ENCODE assay signal across 26 mouse cellular contexts in genomic region chr1:106102537-106102936, GRCm38 (mm10).
DNase-seq lines count a peak whose midpoint lies in the region; ATAC-seq lines count a peak whose summit lies in the region.
"Had no signal": no experiment of that assay in that cellular context is flagged by ENCODE, and none has a peak within 500 bp of the region (broad histone marks: within the 10 kb centered on the region; RNA-seq: fewer than 3 reads in every experiment).

No protein-coding gene starts in this region.

- DNase-seq in heart, adult 11 months, result peak; percentile 64
- DNase-seq in heart, postnatal 36 days, result no peak
- DNase-seq in kidney, adult 9 months, result peak; percentile 41
- no peak for DNase-seq in kidney, postnatal 10 days
- peak; percentile 8 for DNase-seq in kidney, postnatal 14 days
- DNase-seq in frontal cortex, postnatal 10 days (ENCODE audit: low spot score in 2 of 2), result no peak
- no peak for DNase-seq in hindbrain, embryonic 11.5 days (ENCODE audit: low spot score)
- DNase-seq in right cerebral cortex, postnatal 14 days, result no peak
- DNase-seq: adrenal gland, adult 8-10 months; adrenal gland, postnatal 25 days; cerebellum, adult 11-12 months; cerebellum, adult 8-10 months; cerebellum, postnatal 10 days; cerebellum, postnatal 36 days; embryo, embryonic 11 days; gastrocnemius, postnatal 10 days; gastrocnemius, postnatal 36 days had no signal

- H3K4me1 ChIP-seq in hindbrain, embryonic 11.5 days (replicated peaks; ENCODE audit: control insufficient read depth, insufficient read depth, low read length), result no peaks in the 10 kb centered on the region
- H3K4me1 ChIP-seq: embryonic facial prominence, embryonic 10.5 days; embryonic facial prominence, embryonic 13.5 days; forebrain, embryonic 12.5 days; forebrain, embryonic 15.5 days; hindbrain, embryonic 10.5 days had no signal

- H3K9ac ChIP-seq in hindbrain, embryonic 11.5 days (ENCODE audit: low read depth, low read length), result no peak overlapping the region
- H3K9ac ChIP-seq: embryonic facial prominence, embryonic 13.5 days; forebrain, embryonic 12.5 days; forebrain, embryonic 15.5 days; hindbrain, embryonic 14.5 days had no signal

- no peak overlapping the region for H3K4me3 ChIP-seq in hindbrain, embryonic 11.5 days (ENCODE audit: low read depth, low read length)
- H3K4me3 ChIP-seq: embryonic facial prominence, embryonic 10.5 days; embryonic facial prominence, embryonic 13.5 days; erythroblast, embryonic 14.5 days; forebrain, embryonic 12.5 days; forebrain, embryonic 15.5 days; hindbrain, embryonic 10.5 days had no signal

- no peaks in the 10 kb centered on the region for H3K36me3 ChIP-seq in hindbrain, embryonic 11.5 days (ENCODE audit: control insufficient read depth, insufficient read depth, low read length)
- H3K36me3 ChIP-seq: embryonic facial prominence, embryonic 10.5 days; embryonic facial prominence, embryonic 13.5 days; forebrain, embryonic 12.5 days; forebrain, embryonic 15.5 days; hindbrain, embryonic 10.5 days had no signal

- ATAC-seq in hindbrain, embryonic 11.5 days (ENCODE audit: low FRiP score), result no peak
- ATAC-seq: activated CD4-positive, CD25-positive, alpha-beta regulatory T cell, adult 4 months; forebrain, embryonic 15.5 days had no signal

- intact Hi-C loops in heart, postnatal 36 days (cut with DNase I), result no loop called here

- no peak overlapping the region for H3K4me2 ChIP-seq in hindbrain, embryonic 11.5 days (replicated peaks; ENCODE audit: low read depth, low read length)
- H3K4me2 ChIP-seq: embryonic facial prominence, embryonic 13.5 days; forebrain, embryonic 12.5 days; forebrain, embryonic 15.5 days; heart, embryonic 11.5 days; hindbrain, embryonic 14.5 days had no signal

- H3K9me3 ChIP-seq in hindbrain, embryonic 11.5 days (ENCODE audit: control insufficient read depth, low read length), result no peaks in the 10 kb centered on the region
- H3K9me3 ChIP-seq: embryonic facial prominence, embryonic 10.5 days; embryonic facial prominence, embryonic 13.5 days; forebrain, embryonic 12.5 days; forebrain, embryonic 15.5 days; hindbrain, embryonic 10.5 days had no signal

- no peak overlapping the region for H3K27ac ChIP-seq in hindbrain, embryonic 11.5 days (ENCODE audit: low read depth, low read length)
- H3K27ac ChIP-seq: embryonic facial prominence, embryonic 10.5 days; embryonic facial prominence, embryonic 13.5 days; forebrain, embryonic 12.5 days; forebrain, embryonic 15.5 days; hindbrain, embryonic 10.5 days; hindbrain, embryonic 14.5 days had no signal

- 79% methylated on average over 5 of the region's 5 CpGs for WGBS in hindbrain, embryonic 11.5 days

- H3K27me3 ChIP-seq in hindbrain, embryonic 11.5 days (ENCODE audit: control insufficient read depth, insufficient read depth, low read length), result no peaks in the 10 kb centered on the region
- H3K27me3 ChIP-seq: embryonic facial prominence, embryonic 13.5 days; forebrain, embryonic 12.5 days; forebrain, embryonic 15.5 days had no signal

Comparison
In these comparisons a context has a peak if more than half of its experiments do, and no peak if none do; other contexts are left out.
1. DNase-seq: peak in heart, adult 11 months (single experiment), kidney, adult 9 months (single experiment) and kidney, postnatal 14 days (single experiment); none in heart, postnatal 36 days (0 of 2), kidney, postnatal 10 days (single experiment), frontal cortex, postnatal 10 days (0 of 2), hindbrain, embryonic 11.5 days (single experiment) and right cerebral cortex, postnatal 14 days (single experiment).